Mouse (Mus musculus) CH12F3 (cell line): ENCODE results near the gene Atp10a.
"Not testable (repeated sequence)": the region's sequence is repeated elsewhere in the genome, so short reads cannot be mapped to it uniquely, and the experiment has no call there.

Experiments
- in situ Hi-C: fragments of 300-500 bp; cut with MboI; formaldehyde crosslinking; loops from 2 replicates; pipeline ENCODE4 v1.14.3; 2020; ENCODE audit warnings: low sequenced_read_pairs

The Atp10a gene

DNA sequence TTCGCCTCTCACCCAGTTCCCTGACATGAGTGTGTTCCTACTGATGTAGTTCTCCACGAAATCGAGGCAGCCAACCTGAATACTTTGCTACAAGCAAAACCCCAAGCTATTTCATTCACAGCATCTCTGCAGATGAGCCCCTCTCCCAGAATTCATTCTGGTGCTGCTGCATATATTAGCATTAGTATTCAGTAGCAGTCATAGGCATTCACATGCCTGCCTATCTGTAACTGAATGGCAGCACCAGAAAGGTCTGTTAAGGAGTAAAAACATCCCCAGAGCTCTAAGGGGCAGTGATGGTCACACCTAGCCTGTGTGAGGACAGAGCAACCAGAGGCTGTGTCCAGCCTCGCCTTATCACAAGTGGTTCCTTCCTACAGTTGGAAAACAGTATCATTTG, 131.0 kb downstream of the Atp10a start:
- in situ Hi-C loops = no loop called here

DNA sequence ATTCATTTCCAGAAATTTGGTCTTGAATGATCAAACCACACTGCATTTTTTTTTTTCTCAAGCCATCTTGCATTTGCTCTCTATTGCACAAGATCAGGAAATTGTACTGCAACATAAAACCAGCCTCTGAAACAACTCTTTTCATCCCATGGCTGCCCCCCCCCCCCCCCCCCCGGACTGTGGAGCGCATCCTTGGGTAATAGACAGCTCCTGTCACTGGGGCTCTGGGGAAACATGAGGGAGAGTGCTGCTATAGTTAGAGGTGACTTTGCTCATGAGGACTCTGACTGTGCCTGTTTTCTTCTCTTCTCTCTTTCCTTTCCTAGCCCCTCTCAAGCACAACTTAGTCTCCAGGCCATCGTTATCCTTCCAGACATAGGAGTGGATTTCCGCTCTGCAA, 131.6 kb downstream of the Atp10a start:
- in situ Hi-C loops = no loop called here

DNA sequence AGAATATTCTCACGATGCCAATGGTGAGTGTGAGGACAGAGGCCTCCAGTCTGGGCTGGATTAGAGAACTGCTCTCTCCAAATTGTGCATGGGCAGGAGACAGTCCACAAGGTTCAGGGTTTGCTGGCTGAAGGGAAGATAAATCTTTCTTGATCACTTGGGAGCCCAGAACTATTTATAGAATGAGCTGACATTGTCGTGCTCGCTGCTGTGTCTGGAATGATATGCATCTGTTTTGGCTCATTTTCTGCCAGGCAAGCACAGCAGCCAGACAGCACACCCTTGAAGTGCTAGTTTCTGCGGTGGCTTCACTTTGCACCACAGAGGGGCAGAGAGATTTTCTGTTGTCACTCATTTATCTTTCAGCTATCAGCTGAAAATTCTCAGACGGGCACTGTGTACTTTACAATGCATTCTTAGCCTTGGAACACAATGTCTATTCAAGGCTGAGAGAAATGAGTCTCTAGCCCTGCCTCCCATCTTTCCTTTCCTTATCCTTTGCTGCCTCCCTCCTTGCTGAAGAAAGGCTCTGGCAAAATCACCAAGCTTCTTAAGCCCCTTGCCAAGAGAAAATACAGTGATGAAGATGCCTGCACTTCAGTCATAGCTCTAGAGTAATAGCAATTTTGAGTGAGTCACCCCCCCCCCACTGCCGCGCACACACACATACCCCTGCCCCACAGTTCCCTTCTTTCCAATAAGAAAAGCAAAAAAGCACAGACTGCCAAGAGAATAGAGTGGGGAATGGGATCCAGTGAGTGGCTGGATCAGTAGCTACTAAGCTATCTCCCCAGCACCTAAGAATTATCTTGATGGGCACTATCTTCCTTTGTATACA, 132.7 kb downstream of the Atp10a start:
- in situ Hi-C loops = no loop called here

DNA sequence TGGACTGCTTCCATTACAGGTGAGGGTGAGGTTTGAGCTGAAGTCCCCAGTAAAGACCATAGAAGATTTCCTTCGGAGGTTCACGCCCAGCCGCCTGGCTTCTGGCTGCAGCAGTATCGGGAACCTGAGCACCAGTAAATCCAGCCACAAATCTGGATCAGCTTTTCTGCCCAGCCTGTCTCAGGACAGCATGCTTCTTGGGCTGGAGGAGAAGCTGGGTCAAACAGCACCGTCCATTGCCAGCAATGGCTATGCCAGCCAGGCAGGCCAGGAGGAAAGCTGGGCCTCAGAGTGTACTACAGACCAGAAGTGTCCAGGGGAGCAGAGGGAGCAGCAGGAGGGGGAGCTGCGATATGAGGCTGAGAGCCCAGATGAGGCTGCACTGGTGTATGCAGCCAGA, 141.3 kb downstream of the Atp10a start:
- in situ Hi-C loops = no loop called here

DNA sequence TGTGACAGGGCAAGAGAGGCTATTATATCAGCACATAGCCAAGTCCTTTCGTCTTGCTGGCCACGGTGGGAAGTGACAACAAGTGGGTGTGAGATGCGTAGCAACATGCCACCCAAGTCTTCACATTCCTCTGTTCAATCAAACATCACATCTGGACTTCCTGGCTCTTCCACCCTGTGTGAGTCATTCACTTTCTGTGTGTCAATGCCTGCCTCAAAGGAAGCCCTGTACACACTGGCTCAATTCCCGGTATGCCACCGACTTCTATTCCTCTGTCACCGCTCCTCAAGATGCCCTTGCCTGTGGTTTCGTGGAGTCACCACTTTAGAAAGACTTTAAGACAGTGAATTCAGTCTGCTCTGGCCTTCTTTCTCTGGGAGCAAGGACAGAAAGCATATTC, 144.9 kb downstream of the Atp10a start:
- in situ Hi-C loops = no loop called here

DNA sequence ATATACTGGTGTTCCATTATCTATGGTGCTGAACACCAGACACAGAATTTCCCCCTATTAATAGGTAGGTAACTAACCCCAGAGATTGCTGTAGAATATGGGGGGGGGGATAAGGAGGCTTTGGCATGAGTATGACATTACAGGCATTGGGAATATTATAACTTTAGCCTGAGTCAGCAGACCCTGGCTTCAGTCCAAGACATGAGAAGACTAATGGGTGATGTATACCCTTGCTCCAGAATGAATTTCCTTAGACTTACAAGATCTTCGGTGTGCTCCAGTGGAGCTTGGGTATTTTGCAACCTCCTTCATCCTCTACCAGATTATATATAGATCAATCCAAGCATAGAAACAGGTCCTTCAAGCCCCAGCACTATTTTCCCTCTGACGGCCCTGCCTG, 145.8 kb downstream of the Atp10a start:
- in situ Hi-C loops = no loop called here

DNA sequence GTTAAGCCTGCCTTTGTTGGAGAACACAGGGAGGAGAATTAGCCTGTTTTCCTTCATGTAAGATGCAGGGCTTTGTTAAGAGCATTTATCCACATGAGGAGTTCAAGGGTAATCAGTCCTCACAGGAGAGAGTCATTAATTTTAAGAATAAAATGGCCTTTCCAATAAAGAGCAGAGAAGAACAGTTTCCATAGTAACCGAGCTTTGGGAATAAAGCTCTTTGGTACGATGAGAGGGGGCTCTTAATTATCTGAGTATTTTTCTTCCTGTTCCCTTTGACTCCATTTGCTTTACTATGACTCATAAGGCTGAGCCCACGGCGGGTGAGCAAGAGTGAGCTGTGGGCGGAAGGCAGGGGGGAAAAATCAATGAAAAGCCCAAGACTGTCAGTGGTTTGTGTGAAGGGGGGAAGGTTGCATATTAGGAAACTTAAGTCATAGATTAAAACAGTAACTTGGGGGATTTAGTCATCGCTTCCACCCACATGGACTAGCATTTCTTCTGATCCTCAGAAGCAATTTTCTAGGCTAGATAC, 166.2 kb downstream of the Atp10a start:
- in situ Hi-C loops = no loop called here

DNA sequence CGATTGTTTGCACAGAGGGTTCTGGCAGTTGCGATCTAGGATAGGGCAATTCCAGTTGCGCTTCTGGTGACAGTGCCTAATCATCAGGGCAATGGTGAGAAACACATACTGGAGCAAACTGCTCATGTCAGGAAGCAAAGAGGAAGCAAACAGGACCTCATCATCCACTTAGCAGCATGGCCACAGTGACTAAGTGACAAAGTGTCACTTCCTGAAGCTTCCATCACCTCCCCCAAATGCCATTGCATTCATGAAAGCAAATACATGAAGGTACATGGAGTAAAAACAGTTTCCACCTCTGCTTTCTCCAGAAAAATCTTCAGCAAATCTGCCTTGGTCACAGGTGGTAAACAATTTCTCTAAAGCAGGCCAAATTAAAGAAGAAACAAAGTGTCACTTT, 168.7 kb downstream of the Atp10a start:
- in situ Hi-C loops = no loop called here

DNA sequence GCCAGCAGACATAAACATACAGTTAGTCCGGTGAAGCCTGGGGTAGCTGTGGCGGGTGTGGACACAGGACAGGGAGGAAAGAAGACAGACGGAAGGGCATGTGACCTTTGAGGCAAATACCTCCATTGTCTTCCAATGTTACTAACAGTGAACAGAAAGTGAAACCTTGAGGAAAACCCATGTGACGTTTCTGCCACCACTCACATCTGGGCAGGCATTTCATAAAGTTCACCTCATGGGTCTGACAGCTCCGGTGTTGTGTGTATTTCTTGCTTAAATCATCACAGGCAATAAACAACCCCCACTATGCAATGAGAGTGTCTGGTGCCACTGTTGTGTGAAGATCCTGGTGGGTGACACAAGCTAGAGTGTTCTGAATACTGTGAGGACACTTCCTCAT, 173.1 kb downstream of the Atp10a start:
- in situ Hi-C loops = no loop called here

DNA sequence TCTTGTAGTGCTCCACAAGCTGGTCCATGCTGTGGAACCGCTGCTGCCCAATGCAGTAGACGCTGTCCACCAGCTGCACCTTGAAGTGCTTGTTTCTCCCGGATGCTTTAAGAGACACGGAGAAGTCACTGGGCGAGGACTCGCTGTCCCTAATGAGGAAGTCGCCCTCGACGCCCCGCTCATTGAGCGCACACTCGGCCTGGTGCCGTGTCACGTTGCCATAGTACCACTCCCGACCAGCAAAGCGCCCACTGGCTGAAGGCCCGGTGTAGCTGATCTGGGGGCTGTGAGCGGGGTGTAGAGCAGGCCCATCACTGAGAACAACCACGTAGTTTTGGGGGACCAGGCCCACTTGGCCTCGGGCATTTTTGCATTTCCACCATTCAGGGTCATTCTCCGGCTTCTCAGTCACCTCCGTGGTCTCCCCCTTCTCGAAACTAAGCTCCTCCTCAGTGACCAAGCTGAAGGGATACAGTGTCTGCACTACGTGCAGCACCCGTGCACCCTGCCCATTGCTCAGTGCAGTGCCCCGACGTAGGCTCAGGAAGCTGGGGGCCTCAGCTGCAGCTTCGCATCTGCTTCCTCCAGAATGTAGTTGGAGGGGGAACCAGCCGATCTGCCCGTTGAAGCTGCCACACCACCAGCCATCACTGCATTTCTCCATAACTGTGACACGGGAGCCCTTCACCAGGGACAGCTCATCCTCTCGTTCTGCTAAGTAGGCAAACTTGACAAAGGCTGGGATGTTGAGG, 181.1 kb downstream of the Atp10a start:
- in situ Hi-C loops = not testable (repeated sequence)

DNA sequence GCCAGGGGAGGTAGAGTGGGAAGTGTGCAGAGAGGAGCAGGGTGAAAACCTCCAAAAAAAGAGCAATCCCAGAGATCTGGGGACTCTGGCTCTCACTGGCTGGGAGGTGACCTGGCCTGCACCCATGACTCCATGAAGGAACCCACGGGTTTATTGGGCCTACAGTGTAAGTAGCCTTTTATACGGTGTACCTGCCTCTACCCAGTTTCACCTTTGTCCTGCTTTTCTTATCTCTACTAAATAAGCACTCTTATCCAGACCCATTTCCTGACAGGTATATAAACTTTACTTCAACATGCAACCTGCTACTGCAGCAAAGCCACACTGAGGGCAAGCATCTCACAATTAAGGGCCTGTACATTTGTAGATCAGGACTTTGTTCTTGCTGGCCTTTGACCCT, 184.4 kb downstream of the Atp10a start:
- in situ Hi-C loops = no loop called here

DNA sequence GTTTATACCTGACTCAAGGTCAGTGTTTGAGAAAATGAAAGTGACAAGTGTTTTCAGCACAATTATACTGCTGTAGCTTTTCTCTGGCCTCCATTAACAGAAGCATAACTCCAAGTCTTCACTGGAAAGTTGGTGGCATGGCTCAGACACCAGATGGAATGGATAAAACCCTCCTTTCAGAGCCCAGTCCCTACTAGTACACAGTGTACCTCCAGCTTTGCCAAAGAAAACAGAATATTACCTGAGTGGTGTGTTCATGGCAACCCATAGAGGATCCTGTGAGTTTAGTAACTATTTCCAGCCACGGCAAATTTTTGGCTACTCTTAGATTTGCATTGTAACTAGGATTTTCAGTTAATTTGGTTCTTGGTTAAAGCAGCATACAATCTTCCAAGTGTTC, 185.1 kb downstream of the Atp10a start:
- in situ Hi-C loops = no loop called here

DNA sequence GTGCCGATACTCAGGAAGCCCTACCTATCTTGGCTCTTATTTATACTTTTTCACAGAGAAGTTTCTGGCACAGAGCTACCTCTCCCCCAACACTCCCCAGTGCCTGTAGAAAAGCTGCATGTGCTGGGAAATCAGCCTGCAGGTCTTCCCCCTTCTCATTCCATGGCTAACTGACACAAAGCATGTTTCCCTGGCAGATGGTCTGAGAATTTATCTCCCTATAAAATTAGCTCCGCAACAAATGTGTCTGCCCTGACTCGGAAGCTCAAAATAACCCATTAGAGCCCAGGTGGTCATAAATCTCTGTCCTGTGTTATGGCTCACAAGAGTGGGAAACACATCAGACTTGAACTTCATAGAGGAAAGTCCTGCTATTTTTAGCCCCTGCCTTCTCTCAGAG, 186.9 kb downstream of the Atp10a start:
- in situ Hi-C loops = no loop called here

DNA sequence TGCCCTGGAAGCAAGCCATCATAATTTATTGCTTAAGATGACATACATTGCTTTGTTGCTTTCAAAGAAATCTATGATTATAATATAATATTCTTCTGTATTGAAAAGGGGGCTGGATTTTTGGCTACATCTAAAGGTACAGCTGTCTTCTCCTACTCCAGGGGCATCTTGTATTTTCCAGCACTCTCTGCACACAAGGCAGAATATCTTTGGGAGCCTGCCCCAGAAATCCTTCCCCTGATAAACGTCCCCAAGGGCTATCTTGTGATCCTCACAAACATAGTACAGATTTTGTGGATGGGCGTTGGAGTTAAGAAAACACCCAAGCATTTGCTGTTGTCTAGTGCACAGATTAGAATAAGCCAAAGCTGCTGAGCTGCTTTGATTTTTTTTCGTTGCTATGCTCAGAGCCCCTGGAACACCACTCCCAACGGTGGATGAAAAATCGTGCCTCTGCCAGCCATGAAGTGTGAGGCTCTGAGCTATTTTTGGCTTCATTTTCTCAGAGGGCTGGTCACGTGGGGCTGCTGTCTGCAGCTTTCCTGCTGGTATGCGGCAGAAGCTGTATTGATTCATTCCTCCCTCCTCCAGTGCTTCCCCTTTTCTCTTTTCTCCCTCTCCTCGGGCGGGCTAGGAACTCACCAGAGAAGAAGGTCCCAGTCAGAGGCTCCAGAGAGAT, 187.9 kb downstream of the Atp10a start:
- in situ Hi-C loops = no loop called here

DNA sequence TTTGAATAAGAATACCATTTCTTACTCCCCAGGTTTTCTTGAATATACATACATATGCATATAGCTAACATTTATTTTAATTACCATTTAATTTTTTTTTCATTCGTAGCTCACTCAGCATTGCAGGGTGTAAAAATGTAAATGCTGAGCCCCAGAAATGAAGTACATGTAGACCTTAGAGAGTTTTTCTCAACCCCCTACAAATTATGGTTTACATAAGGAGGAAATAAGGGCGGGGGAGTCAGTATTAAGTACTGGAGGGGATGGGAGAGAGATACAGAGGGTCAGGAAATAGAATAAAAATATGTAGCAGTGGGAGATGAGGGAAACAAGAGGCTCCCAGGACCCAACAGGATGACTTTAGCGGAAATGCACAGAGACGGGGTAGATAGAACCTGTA, 188.5 kb downstream of the Atp10a start:
- in situ Hi-C loops = no loop called here

DNA sequence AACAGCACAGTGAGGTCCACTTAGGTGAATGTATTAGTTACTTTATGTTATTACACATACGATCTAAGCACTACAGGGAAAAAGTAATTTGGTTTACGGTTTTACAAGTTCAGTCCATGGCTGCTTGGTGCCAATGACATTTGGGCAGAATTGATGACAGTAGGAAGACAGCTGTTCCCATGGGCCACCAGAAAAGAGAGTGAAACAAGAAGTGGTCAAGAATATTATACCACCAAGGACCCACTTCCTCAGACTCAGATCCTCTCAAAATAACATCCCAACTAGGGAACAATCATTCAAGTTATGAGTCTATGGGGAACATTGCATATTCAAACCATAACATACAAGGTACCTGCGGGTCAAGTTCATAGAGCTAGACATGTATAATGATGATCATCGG, 203.0 kb downstream of the Atp10a start:
- in situ Hi-C loops = no loop called here

DNA sequence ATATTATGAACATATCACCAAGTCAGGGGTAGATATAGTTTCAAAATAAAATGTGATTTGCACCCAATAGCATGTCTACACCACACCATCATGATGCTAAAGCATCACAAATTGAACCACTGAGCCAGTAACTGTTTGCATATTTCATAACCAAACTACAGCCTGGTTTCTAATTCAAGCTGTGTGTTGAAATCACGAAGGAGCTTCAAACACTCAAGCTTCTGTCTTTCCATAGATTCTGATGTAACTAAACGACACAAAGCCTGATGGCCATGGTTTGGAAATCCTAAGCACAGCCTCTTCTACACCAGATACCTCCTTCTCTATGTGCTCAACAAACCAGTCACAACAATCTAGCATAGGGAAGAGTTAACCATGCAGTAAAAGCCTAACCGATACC, 207.2 kb downstream of the Atp10a start:
- in situ Hi-C loops = no loop called here

DNA sequence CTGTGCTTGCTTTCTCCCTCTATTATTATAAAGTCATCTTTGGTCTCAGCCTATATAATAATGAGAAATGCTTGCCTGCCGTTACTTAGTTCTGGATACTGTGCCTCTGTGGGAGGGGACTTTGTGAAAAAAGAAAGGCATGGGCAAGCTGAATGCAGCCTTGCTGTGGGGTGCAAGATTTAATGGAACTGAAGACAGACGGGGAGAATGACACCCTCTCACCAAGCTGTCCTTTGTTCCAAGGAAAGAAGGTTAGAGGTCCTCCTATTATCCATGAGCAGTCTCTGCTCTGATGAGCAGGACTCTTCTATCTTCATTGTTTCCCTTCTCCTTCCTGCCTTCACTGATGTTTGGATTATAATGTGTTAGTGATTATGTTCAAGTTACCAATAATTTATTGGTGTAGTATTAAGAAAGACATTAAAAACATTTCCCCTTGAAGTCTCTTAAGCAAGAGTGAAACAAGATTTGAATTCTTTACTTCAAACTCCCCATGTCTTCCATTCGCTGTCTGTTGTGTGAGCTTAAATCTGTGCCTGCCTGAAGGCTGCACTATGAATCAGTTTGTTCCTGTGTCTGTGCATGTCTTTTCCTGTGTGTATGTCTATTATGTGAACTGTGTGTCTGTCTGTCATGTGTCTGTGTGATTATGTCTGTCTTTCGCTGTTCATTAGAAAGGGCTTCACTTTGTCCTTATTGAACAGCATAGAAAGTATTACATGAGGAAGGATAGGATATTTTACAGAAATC, 211.1 kb downstream of the Atp10a start:
- in situ Hi-C loops = no loop called here

DNA sequence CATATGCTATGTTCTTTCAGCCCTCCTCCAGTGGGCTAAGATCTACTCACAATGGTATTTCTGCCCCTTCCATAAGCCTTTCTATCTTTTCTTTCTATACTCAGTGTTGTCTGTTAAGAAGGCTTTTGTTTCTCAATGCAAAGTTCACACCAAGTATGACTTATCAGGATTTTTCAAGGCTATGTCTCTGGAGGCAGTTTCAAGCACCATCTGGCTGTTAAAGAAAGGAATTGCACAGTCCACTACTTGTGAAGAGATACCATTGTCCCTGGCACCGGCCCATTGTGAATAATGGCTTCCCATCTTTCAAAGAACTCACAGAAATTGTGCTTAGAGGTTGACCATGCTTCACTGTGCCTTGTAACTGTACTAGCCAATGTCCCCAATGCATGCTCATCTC, 214.7 kb downstream of the Atp10a start:
- in situ Hi-C loops = no loop called here

DNA sequence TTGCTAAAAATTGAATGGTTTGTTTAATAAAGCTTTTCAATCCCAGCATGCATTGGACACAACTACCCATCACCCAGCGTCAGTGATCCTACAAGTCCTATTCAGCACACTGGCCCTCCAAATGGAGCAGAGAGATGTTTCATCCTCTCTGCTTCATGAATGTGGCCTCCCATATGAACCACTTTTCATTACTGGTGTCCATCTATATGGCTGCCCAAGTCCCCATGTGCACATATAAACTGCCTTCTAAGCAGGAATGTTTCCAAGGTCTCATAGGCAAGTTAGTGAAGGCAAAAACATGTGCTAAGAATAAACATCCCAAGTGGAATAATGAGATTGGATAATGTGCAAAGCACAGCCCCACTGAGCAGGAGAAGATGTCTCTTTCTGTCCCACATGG, 217.7 kb downstream of the Atp10a start:
- in situ Hi-C loops = no loop called here
